Comparison of ENCODE assay signal across 15 mouse cellular contexts in genomic region chr1:162179401-162179800, GRCm38 (mm10).
DNase-seq lines count a peak whose midpoint lies in the region; ATAC-seq and TF ChIP-seq lines count a peak whose summit lies in the region.
"Had no signal": no experiment of that assay in that cellular context is flagged by ENCODE, and none has a peak within 500 bp of the region (broad histone marks: within the 10 kb centered on the region; RNA-seq: fewer than 3 reads in every experiment).

No protein-coding gene starts in this region.

- peaks cover 8% of the 10 kb centered on the region for H3K4me1 ChIP-seq in kidney, postnatal 0 days (replicated peaks; ENCODE audit: insufficient read depth, low read length)
- peaks cover 35% of the 10 kb centered on the region for H3K4me1 ChIP-seq in embryonic facial prominence, embryonic 15.5 days

- WGBS in kidney, postnatal 0 days, result 70% methylated on average over 4 of the region's 4 CpGs
- WGBS in embryonic facial prominence, embryonic 15.5 days, result 87% methylated on average over 4 of the region's 4 CpGs

- DNase-seq in gastrocnemius, adult 2 months, result no peak
- DNase-seq in gastrocnemius, postnatal 4 days (ENCODE audit: low spot score in 2 of 2), result no peak
- DNase-seq in kidney, postnatal 0 days (ENCODE audit: low spot score), result peak; percentile 15
- no peak for DNase-seq in kidney, postnatal 25 days
- no peak for DNase-seq in cerebellum, postnatal 25 days
- DNase-seq: cerebellum, postnatal 10 days; heart, postnatal 14 days; liver; lung, adult 18-20 months had no signal

- peak overlapping the region; percentile 40; the same call in 1 of the 2 replicates for H3K27ac ChIP-seq in gastrocnemius, adult 2 months
- peak overlapping the region; percentile 50; the same call in 1 of the 2 replicates for H3K27ac ChIP-seq in kidney, postnatal 0 days
- H3K27ac ChIP-seq in embryonic facial prominence, embryonic 15.5 days (replicated peaks), result 0 out of 2 replicates have a peak overlapping the region, but pooled peaks have one; percentile 17
- H3K27ac ChIP-seq: macrophage; neural tube, embryonic 13.5 days had no signal

- 0 out of 2 replicates have a peak, but pooled peaks have one; percentile 19 for ATAC-seq in kidney, postnatal 0 days (replicated peaks; ENCODE audit: low FRiP score, low read depth)
- ATAC-seq in embryonic facial prominence, embryonic 15.5 days (ENCODE audit: insufficient number of reproducible peaks, low FRiP score, low TSS enrichment, low read depth), result no peak
- ATAC-seq in megakaryocyte, adult 5-6 weeks (ENCODE audit: poor library complexity, severe bottlenecking), result 0 out of 2 replicates have a peak, but pooled peaks have one; percentile 15
- no peak for ATAC-seq in frontal cortex, adult (ENCODE audit: low TSS enrichment)

- intact Hi-C loops in gastrocnemius, adult 2 months (cut with DNase I), result no loop called here

- no peak overlapping the region for H3K4me3 ChIP-seq in gastrocnemius, adult 2 months
- H3K4me3 ChIP-seq in kidney, postnatal 0 days (replicated peaks; ENCODE audit: low read depth, low read length), result no peak overlapping the region
- no peak overlapping the region for H3K4me3 ChIP-seq in embryonic facial prominence, embryonic 15.5 days (replicated peaks)
- H3K4me3 ChIP-seq: neural tube, embryonic 13.5 days had no signal

- H3K27me3 ChIP-seq in kidney, postnatal 0 days (ENCODE audit: insufficient read depth, low read length), result no peaks in the 10 kb centered on the region
- no peaks in the 10 kb centered on the region for H3K27me3 ChIP-seq in embryonic facial prominence, embryonic 15.5 days
- H3K27me3 ChIP-seq: CH12.LX; neural tube, embryonic 13.5 days had no signal

- no peak for TF ChIP-seq CTCF in gastrocnemius, adult 2 months (IDR thresholded peaks at IDR 0.05)
- TF ChIP-seq CTCF in kidney, postnatal 0 days (IDR thresholded peaks at IDR 0.05; ENCODE audit: low read depth), result no peak

- H3K9me3 ChIP-seq in kidney, postnatal 0 days (replicated peaks; ENCODE audit: low read length), result no peaks in the 10 kb centered on the region
- H3K9me3 ChIP-seq in embryonic facial prominence, embryonic 15.5 days (replicated peaks), result no peaks in the 10 kb centered on the region
- H3K9me3 ChIP-seq: neural tube, embryonic 13.5 days had no signal

- H3K4me2 ChIP-seq in kidney, postnatal 0 days (ENCODE audit: low read length), result no peak overlapping the region
- H3K4me2 ChIP-seq in embryonic facial prominence, embryonic 15.5 days (replicated peaks), result no peak overlapping the region
- H3K4me2 ChIP-seq: neural tube, embryonic 13.5 days had no signal

- H3K36me3 ChIP-seq in kidney, postnatal 0 days (ENCODE audit: insufficient read depth, low read length), result no peaks in the 10 kb centered on the region
- H3K36me3 ChIP-seq in embryonic facial prominence, embryonic 15.5 days, result no peaks in the 10 kb centered on the region
- H3K36me3 ChIP-seq: neural tube, embryonic 13.5 days had no signal

- no peak overlapping the region for H3K9ac ChIP-seq in kidney, postnatal 0 days (ENCODE audit: low read depth, low read length)
- no peak overlapping the region for H3K9ac ChIP-seq in embryonic facial prominence, embryonic 15.5 days
- H3K9ac ChIP-seq: neural tube, embryonic 13.5 days had no signal

Comparison
In these comparisons a context has a peak if more than half of its experiments do, and no peak if none do; other contexts are left out.
1. ATAC-seq: peak in kidney, postnatal 0 days (single experiment) and megakaryocyte, adult 5-6 weeks (single experiment); none in embryonic facial prominence, embryonic 15.5 days (single experiment) and frontal cortex, adult (single experiment).
2. Peak in every context shown above with its lines, with median percentiles within 50 percentile points of each other: H3K27ac ChIP-seq.